8 mouse cellular contexts compared by ENCODE assay signal in genomic region chr1:184999780-185000599, GRCm38 (mm10). TPM values are rescaled to one million over a fixed set of nuclear protein-coding genes. Genes with fewer than 3 reads are reported as not detected.
DNase-seq lines count a peak whose midpoint lies in the region; ATAC-seq lines count a peak whose summit lies in the region.

No protein-coding gene starts in this region.

- no peaks in the 10 kb centered on the region for H3K36me3 ChIP-seq in kidney, embryonic 14.5 days (ENCODE audit: control insufficient read depth, insufficient read depth, low read length)
- no peaks in the 10 kb centered on the region for H3K36me3 ChIP-seq in heart, embryonic 10.5 days
- no peaks in the 10 kb centered on the region for H3K36me3 ChIP-seq in liver, embryonic 13.5 days

- H3K9ac ChIP-seq in kidney, embryonic 14.5 days (ENCODE audit: low read depth, low read length) = peak overlapping the region; percentile 89
- no peak overlapping the region for H3K9ac ChIP-seq in liver, embryonic 13.5 days

- no peak for DNase-seq in kidney, adult 8-10 months
- DNase-seq in embryo, embryonic 9.5 days (ENCODE audit: extremely low spot score) = peak; percentile 51
- no peak for DNase-seq in heart, embryonic 10.5 days (ENCODE audit: low spot score)
- peak; percentile 8 to 27 for DNase-seq in kidney, postnatal 36 days
- DNase-seq in liver, embryonic 13.5 days = no peak
- DNase-seq in ovary, postnatal 14 days (ENCODE audit: low spot score) = peak; percentile 27

- no peaks in the 10 kb centered on the region for H3K9me3 ChIP-seq in kidney, embryonic 14.5 days (ENCODE audit: control insufficient read depth, low read length)
- H3K9me3 ChIP-seq in heart, embryonic 10.5 days = no peaks in the 10 kb centered on the region
- no peaks in the 10 kb centered on the region for H3K9me3 ChIP-seq in liver, embryonic 13.5 days (replicated peaks)

- H3K27ac ChIP-seq in kidney, embryonic 14.5 days (ENCODE audit: low read depth, low read length) = no peak overlapping the region
- peak overlapping the region; percentile 91; the same call in 1 of the 2 replicates for H3K27ac ChIP-seq in heart, embryonic 10.5 days
- H3K27ac ChIP-seq in liver, embryonic 13.5 days = no peak overlapping the region

- ATAC-seq in kidney, embryonic 14.5 days (ENCODE audit: low FRiP score, low TSS enrichment) = peak; percentile 82
- no peak for ATAC-seq in liver, embryonic 13.5 days (ENCODE audit: low read depth)
- ATAC-seq in megakaryocyte progenitor cell, adult 5-6 weeks (replicated peaks; ENCODE audit: poor library complexity) = no peak

- 2% methylated on average over 21 of the region's 65 CpGs for WGBS in kidney, embryonic 14.5 days
- WGBS in heart, embryonic 10.5 days = 11% methylated on average over 63 of the region's 65 CpGs
- 2% methylated on average over 53 of the region's 65 CpGs for WGBS in liver, embryonic 13.5 days (ENCODE audit: insufficient replicate concordance)

- H3K4me3 ChIP-seq in kidney, embryonic 14.5 days (ENCODE audit: low read length) = peak overlapping the region; percentile 84
- peak overlapping the region; percentile 82 for H3K4me3 ChIP-seq in heart, embryonic 10.5 days
- peak overlapping the region; percentile 60 for H3K4me3 ChIP-seq in liver, embryonic 13.5 days (replicated peaks)

- no peaks in the 10 kb centered on the region for H3K27me3 ChIP-seq in kidney, embryonic 14.5 days (ENCODE audit: control insufficient read depth, insufficient read depth, low read length)
- peaks cover 7% of the 10 kb centered on the region for H3K27me3 ChIP-seq in heart, embryonic 10.5 days (ENCODE audit: insufficient read depth, poor library complexity, severe bottlenecking)
- H3K27me3 ChIP-seq in liver, embryonic 13.5 days = peaks cover 68% of the 10 kb centered on the region

- H3K4me2 ChIP-seq in kidney, embryonic 14.5 days (replicated peaks; ENCODE audit: low read depth, low read length) = peak overlapping the region; percentile 87
- H3K4me2 ChIP-seq in liver, embryonic 13.5 days = peak overlapping the region; percentile 72

- H3K4me1 ChIP-seq in kidney, embryonic 14.5 days (ENCODE audit: control insufficient read depth, insufficient read depth, low read length) = 0 out of 2 replicates have a peak, but pooled peaks cover 5% of the 10 kb centered on the region
- peaks cover 26% of the 10 kb centered on the region for H3K4me1 ChIP-seq in heart, embryonic 10.5 days
- H3K4me1 ChIP-seq in liver, embryonic 13.5 days (replicated peaks) = peaks cover 7% of the 10 kb centered on the region; the same call in 1 of the 2 replicates

RNA-seq across cellular contexts. Expression of gene Mark1, which starts 0.6 kb away (rescaled TPM):
- polyA plus RNA-seq in kidney, embryonic 14.5 days (2014; fragmentation: Nextera tagmentation; extraction: Ambion mirVana) = 2.4 and 3.0 TPM in 2 replicates
- 1.8 and 2.4 TPM in 2 replicates for polyA plus RNA-seq in heart, embryonic 10.5 days (2016; fragmentation: Nextera tagmentation; extraction: Ambion mirVana)
- polyA plus RNA-seq in liver, embryonic 13.5 days (2015; fragmentation: Nextera tagmentation; extraction: Ambion mirVana) = 0.13 and 0.16 TPM in 2 replicates
- 0.10 TPM in 1 of 2 replicates, not detected in the other for total RNA-seq in megakaryocyte progenitor cell, adult 5-6 weeks (2015)
- total RNA-seq in megakaryocyte progenitor cell, adult 5-6 weeks (2017) = not detected in 2 replicates

Comparison
In these comparisons a context has a peak if more than half of its experiments do, and no peak if none do; other contexts are left out.
1. DNase-seq: peak in embryo, embryonic 9.5 days (single experiment), kidney, postnatal 36 days (2 of 2) and ovary, postnatal 14 days (single experiment); none in kidney, adult 8-10 months (0 of 2), heart, embryonic 10.5 days (single experiment) and liver, embryonic 13.5 days (single experiment).
2. Peak in every context shown above with its lines, with median percentiles within 50 percentile points of each other: H3K4me3 ChIP-seq.